Mouse (Mus musculus): ENCODE measurements around the gene Tbrg1. TPM values are rescaled to one million over a fixed set of nuclear protein-coding genes. Genes with fewer than 3 reads are reported as not detected.
A peak's percentile ranks its signal among the peaks of the same experiment; 100 is the strongest.

Gene Tbrg1
- polyA plus RNA-seq, 1 experiment from 2014 or later, result 114 TPM

GRCm38 (mm10) chr9:37659413-37659812, 2.3 kb upstream of the Tbrg1 start:
- H3K36me3 ChIP-seq, result peaks cover 1% of the 10 kb centered on the region
- H3K4me2 ChIP-seq (replicated peaks), result no peak overlapping the region
- no peak overlapping the region for H3K9ac ChIP-seq
- H3K4me3 ChIP-seq, result no peak overlapping the region
- H3K27me3 ChIP-seq (replicated peaks), result no peaks in the 10 kb centered on the region
- peaks cover 16% of the 10 kb centered on the region; the same call in 1 of the 2 replicates for H3K4me1 ChIP-seq
- ATAC-seq (ENCODE audit: low FRiP score, low read depth), result no peak
- no peak overlapping the region for H3K27ac ChIP-seq
- WGBS, result 79% methylated on average over 6 of the region's 6 CpGs
- H3K9me3 ChIP-seq, result no peaks in the 10 kb centered on the region

GRCm38 (mm10) chr9:37656439-37656881, 652 bp downstream of the Tbrg1 start:
- 3% methylated on average over 10 of the region's 10 CpGs for WGBS
- H3K4me2 ChIP-seq (replicated peaks), result peak overlapping the region; percentile 76
- peaks cover 16% of the 10 kb centered on the region; the same call in 1 of the 2 replicates for H3K4me1 ChIP-seq
- peak overlapping the region; percentile 75 for H3K9ac ChIP-seq
- H3K27me3 ChIP-seq (replicated peaks), result no peaks in the 10 kb centered on the region
- no peak overlapping the region for H3K27ac ChIP-seq
- H3K4me3 ChIP-seq, result peak overlapping the region; percentile 73
- no peaks in the 10 kb centered on the region for H3K9me3 ChIP-seq
- H3K36me3 ChIP-seq, result peaks cover 26% of the 10 kb centered on the region
- ATAC-seq (ENCODE audit: low FRiP score, low read depth), result peak; percentile 49

- WGBS, result 72% methylated on average over 8 of the region's 8 CpGs
- H3K9ac ChIP-seq, result 0 out of 2 replicates have a peak overlapping the region, but pooled peaks have one; percentile 75
- no peak for ATAC-seq (ENCODE audit: low FRiP score, low read depth)
Observed at GRCm38 (mm10) chr9:37655961-37656360, 1.2 kb downstream of the Tbrg1 start.

GRCm38 (mm10) chr9:37653836-37654235, 3.3 kb downstream of the Tbrg1 start:
- no peaks in the 10 kb centered on the region for H3K27me3 ChIP-seq (replicated peaks)
- no peak overlapping the region for H3K9ac ChIP-seq
- ATAC-seq (ENCODE audit: low FRiP score, low read depth), result no peak
- H3K4me2 ChIP-seq (replicated peaks), result no peak overlapping the region
- 93% methylated on average over 5 of the region's 5 CpGs for WGBS
- peaks cover 51% of the 10 kb centered on the region for H3K36me3 ChIP-seq
- H3K9me3 ChIP-seq, result no peaks in the 10 kb centered on the region
- H3K4me3 ChIP-seq, result no peak overlapping the region
- no peak overlapping the region for H3K27ac ChIP-seq
- H3K4me1 ChIP-seq, result peaks cover 16% of the 10 kb centered on the region; the same call in 1 of the 2 replicates

More at GRCm38 (mm10) chr9:37655961-37656360, 1.2 kb downstream of the Tbrg1 start:
- Histone ChIP-seq H3K4me3 (peak overlapping the region; percentile 73; the same call in 1 of the 2 replicates), H3K27me3 (replicated peaks) (no peaks in the 10 kb centered on the region), H3K36me3 (peaks cover 31% of the 10 kb centered on the region), H3K9me3 (no peaks in the 10 kb centered on the region), H3K4me1 (peaks cover 16% of the 10 kb centered on the region; the same call in 1 of the 2 replicates), H3K4me2 (replicated peaks) (peak overlapping the region; percentile 76), H3K27ac (no peak overlapping the region)

GRCm38 (mm10) chr9:37650639-37651038, 6.5 kb downstream of the Tbrg1 start:
- H3K27ac ChIP-seq, result no peak overlapping the region
- no peak overlapping the region for H3K4me3 ChIP-seq
- no peaks in the 10 kb centered on the region for H3K27me3 ChIP-seq (replicated peaks)
- peaks cover 61% of the 10 kb centered on the region for H3K36me3 ChIP-seq
- 0 out of 2 replicates have a peak, but pooled peaks cover 4% of the 10 kb centered on the region for H3K4me1 ChIP-seq
- 94% methylated on average over 5 of the region's 5 CpGs for WGBS
- H3K4me2 ChIP-seq (replicated peaks), result no peak overlapping the region
- H3K9ac ChIP-seq, result no peak overlapping the region
- no peaks in the 10 kb centered on the region for H3K9me3 ChIP-seq
- ATAC-seq (ENCODE audit: low FRiP score, low read depth), result no peak

GRCm38 (mm10) chr9:37646246-37646645, 10.9 kb downstream of the Tbrg1 start:
- Histone ChIP-seq H3K4me3 (no peak overlapping the region), H3K4me2 (replicated peaks) (no peak overlapping the region), H3K9ac (no peak overlapping the region), H3K4me1 (no peaks in the 10 kb centered on the region), H3K27me3 (replicated peaks) (no peaks in the 10 kb centered on the region), H3K36me3 (peaks cover 34% of the 10 kb centered on the region), H3K27ac (no peak overlapping the region), H3K9me3 (no peaks in the 10 kb centered on the region)
- WGBS, result 90% methylated on average over 3 of the region's 3 CpGs
- no peak for ATAC-seq (ENCODE audit: low FRiP score, low read depth)

- H3K4me1 ChIP-seq, result no peaks in the 10 kb centered on the region
- WGBS, result 87% methylated on average over 3 of the region's 3 CpGs
- no peak for ATAC-seq (ENCODE audit: low FRiP score, low read depth)
- H3K9ac ChIP-seq, result no peak overlapping the region
- no peaks in the 10 kb centered on the region for H3K36me3 ChIP-seq
- H3K4me3 ChIP-seq, result no peak overlapping the region
- H3K27ac ChIP-seq, result no peak overlapping the region
- H3K9me3 ChIP-seq, result no peaks in the 10 kb centered on the region
- no peak overlapping the region for H3K4me2 ChIP-seq (replicated peaks)
- H3K27me3 ChIP-seq (replicated peaks), result no peaks in the 10 kb centered on the region
Observed at GRCm38 (mm10) chr9:37638721-37639120, 18.4 kb downstream of the Tbrg1 start.

GRCm38 (mm10) chr9:37636800-37637542, 20.1 kb downstream of the Tbrg1 start:
- H3K4me1 ChIP-seq, result no peaks in the 10 kb centered on the region
- ATAC-seq (ENCODE audit: low FRiP score, low read depth), result no peak
- no peaks in the 10 kb centered on the region for H3K27me3 ChIP-seq (replicated peaks)
- no peaks in the 10 kb centered on the region for H3K36me3 ChIP-seq
- H3K9me3 ChIP-seq, result no peaks in the 10 kb centered on the region
- no peak overlapping the region for H3K9ac ChIP-seq
- no peak overlapping the region for H3K4me2 ChIP-seq (replicated peaks)
- H3K27ac ChIP-seq, result no peak overlapping the region
- WGBS, result 58% methylated on average over 6 of the region's 6 CpGs
- H3K4me3 ChIP-seq, result no peak overlapping the region

GRCm38 (mm10) chr9:37636335-37636734, 20.8 kb downstream of the Tbrg1 start:
- no peak overlapping the region for H3K9ac ChIP-seq
- no peaks in the 10 kb centered on the region for H3K9me3 ChIP-seq
- peak; percentile 63 for ATAC-seq (ENCODE audit: low FRiP score, low read depth)
- no peaks in the 10 kb centered on the region for H3K27me3 ChIP-seq (replicated peaks)
- H3K4me2 ChIP-seq (replicated peaks), result no peak overlapping the region
- no peaks in the 10 kb centered on the region for H3K36me3 ChIP-seq
- no peak overlapping the region for H3K27ac ChIP-seq
- no peaks in the 10 kb centered on the region for H3K4me1 ChIP-seq
- no peak overlapping the region for H3K4me3 ChIP-seq
- 19% methylated on average over 7 of the region's 7 CpGs for WGBS

GRCm38 (mm10) chr9:37634269-37634668, 22.8 kb downstream of the Tbrg1 start:
- H3K27ac ChIP-seq, result no peak overlapping the region
- no peaks in the 10 kb centered on the region for H3K27me3 ChIP-seq (replicated peaks)
- no peak for ATAC-seq (ENCODE audit: low FRiP score, low read depth)
- no peaks in the 10 kb centered on the region for H3K36me3 ChIP-seq
- 86% methylated on average over 3 of the region's 3 CpGs for WGBS
- no peak overlapping the region for H3K4me2 ChIP-seq (replicated peaks)
- H3K4me3 ChIP-seq, result no peak overlapping the region
- no peaks in the 10 kb centered on the region for H3K4me1 ChIP-seq
- no peaks in the 10 kb centered on the region for H3K9me3 ChIP-seq
- no peak overlapping the region for H3K9ac ChIP-seq

- Histone ChIP-seq H3K27me3 (replicated peaks) (no peaks in the 10 kb centered on the region), H3K27ac (no peak overlapping the region), H3K9ac (no peak overlapping the region), H3K9me3 (no peaks in the 10 kb centered on the region), H3K4me3 (no peak overlapping the region), H3K36me3 (no peaks in the 10 kb centered on the region), H3K4me1 (no peaks in the 10 kb centered on the region), H3K4me2 (replicated peaks) (no peak overlapping the region)
- no peak for ATAC-seq (ENCODE audit: low FRiP score, low read depth)
- 81% methylated on average over 2 of the region's 2 CpGs for WGBS
Observed at GRCm38 (mm10) chr9:37632305-37632704, 24.8 kb downstream of the Tbrg1 start.

- ATAC-seq (ENCODE audit: low FRiP score, low read depth), result no peak
- no peak overlapping the region for H3K27ac ChIP-seq
- H3K4me3 ChIP-seq, result no peak overlapping the region
- H3K27me3 ChIP-seq (replicated peaks), result no peaks in the 10 kb centered on the region
- no peak overlapping the region for H3K9ac ChIP-seq
- H3K4me2 ChIP-seq (replicated peaks), result no peak overlapping the region
- no peaks in the 10 kb centered on the region for H3K36me3 ChIP-seq
- peaks cover 12% of the 10 kb centered on the region for H3K4me1 ChIP-seq
- WGBS, result 97% methylated on average over 2 of the region's 2 CpGs
- H3K9me3 ChIP-seq, result no peaks in the 10 kb centered on the region
Observed at GRCm38 (mm10) chr9:37629941-37630340, 27.2 kb downstream of the Tbrg1 start.

GRCm38 (mm10) chr9:37628581-37628980, 28.5 kb downstream of the Tbrg1 start:
- ATAC-seq (ENCODE audit: low FRiP score, low read depth), result no peak
- Histone ChIP-seq H3K36me3 (no peaks in the 10 kb centered on the region), H3K27me3 (replicated peaks) (no peaks in the 10 kb centered on the region), H3K4me2 (replicated peaks) (no peak overlapping the region), H3K27ac (no peak overlapping the region), H3K4me3 (no peak overlapping the region), H3K9ac (no peak overlapping the region), H3K4me1 (peaks cover 12% of the 10 kb centered on the region), H3K9me3 (no peaks in the 10 kb centered on the region)
- WGBS, result 35% methylated on average over 4 of the region's 4 CpGs

Data from neural tube, embryonic 12.5 days (tissue).